In genomic region chr14:54445476-54445875, GRCm38 (mm10) we compare ENCODE assay signal across 13 mouse cellular contexts. TPM values are rescaled to one million over a fixed set of nuclear protein-coding genes. Genes with fewer than 3 reads are reported as not detected.
A peak's percentile ranks its signal among the peaks of the same experiment; 100 is the strongest.
DNase-seq lines count a peak whose midpoint lies in the region; ATAC-seq lines count a peak whose summit lies in the region.
"Had no signal": no experiment of that assay in that cellular context is flagged by ENCODE, and none has a peak within 500 bp of the region (broad histone marks: within the 10 kb centered on the region; RNA-seq: fewer than 3 reads in every experiment).

No protein-coding gene starts in this region.

- H3K4me3 ChIP-seq in heart, embryonic 15.5 days = no peak overlapping the region
- no peak overlapping the region for H3K4me3 ChIP-seq in heart, embryonic 10.5 days
- H3K4me3 ChIP-seq in forebrain, embryonic 12.5 days (replicated peaks) = no peak overlapping the region
- H3K4me3 ChIP-seq: neural tube, embryonic 12.5 days had no signal

- no peaks in the 10 kb centered on the region for H3K9me3 ChIP-seq in heart, embryonic 15.5 days (replicated peaks)
- no peaks in the 10 kb centered on the region for H3K9me3 ChIP-seq in heart, embryonic 10.5 days
- H3K9me3 ChIP-seq in forebrain, embryonic 12.5 days = no peaks in the 10 kb centered on the region
- H3K9me3 ChIP-seq: neural tube, embryonic 12.5 days had no signal

- peaks cover 4% of the 10 kb centered on the region for H3K36me3 ChIP-seq in heart, embryonic 15.5 days
- peaks cover 13% of the 10 kb centered on the region for H3K36me3 ChIP-seq in heart, embryonic 10.5 days
- H3K36me3 ChIP-seq in forebrain, embryonic 12.5 days (replicated peaks) = peaks cover 11% of the 10 kb centered on the region

- ATAC-seq in heart, embryonic 15.5 days (replicated peaks; ENCODE audit: insufficient number of reproducible peaks, insufficient read depth, low FRiP score, low read depth) = 0 out of 2 replicates have a peak, but pooled peaks have one; percentile 8
- ATAC-seq in forebrain, embryonic 12.5 days (ENCODE audit: low FRiP score) = no peak

- DNase-seq in heart, embryonic 10.5 days (ENCODE audit: low spot score) = no peak
- DNase-seq in 3T3-L1 (ENCODE audit: low read depth, low spot score) = peak; percentile 84
- DNase-seq in Muller cell, postnatal 12 days (ENCODE audit: inconsistent ontology term) = peak; percentile 60
- DNase-seq in heart, postnatal 4 days = peak; percentile 83
- DNase-seq in layer of hippocampus, adult 8-10 months (ENCODE audit: low spot score in 2 of 2) = no peak
- no peak for DNase-seq in yolk sac, embryonic 10.5 days (ENCODE audit: low spot score)
- DNase-seq: kidney, adult 18-20 months; midbrain, embryonic 14.5 days had no signal

- no peaks in the 10 kb centered on the region for H3K27me3 ChIP-seq in heart, embryonic 15.5 days
- no peaks in the 10 kb centered on the region for H3K27me3 ChIP-seq in heart, embryonic 10.5 days (ENCODE audit: insufficient read depth, poor library complexity, severe bottlenecking)
- H3K27me3 ChIP-seq in forebrain, embryonic 12.5 days = no peaks in the 10 kb centered on the region
- H3K27me3 ChIP-seq: CH12.LX; neural tube, embryonic 12.5 days had no signal

- peak overlapping the region; percentile 66 for H3K27ac ChIP-seq in heart, embryonic 15.5 days
- H3K27ac ChIP-seq in heart, embryonic 10.5 days = no peak overlapping the region
- no peak overlapping the region for H3K27ac ChIP-seq in forebrain, embryonic 12.5 days
- H3K27ac ChIP-seq: hindbrain, embryonic 14.5 days; neural tube, embryonic 12.5 days had no signal

- no peak overlapping the region for H3K4me2 ChIP-seq in heart, embryonic 15.5 days
- H3K4me2 ChIP-seq in forebrain, embryonic 12.5 days = no peak overlapping the region
- H3K4me2 ChIP-seq: hindbrain, embryonic 14.5 days; neural tube, embryonic 12.5 days had no signal

- WGBS in heart, embryonic 15.5 days = 24% methylated on average over 3 of the region's 3 CpGs
- 26% methylated on average over 3 of the region's 3 CpGs for WGBS in heart, embryonic 10.5 days
- WGBS in forebrain, embryonic 12.5 days = 69% methylated on average over 3 of the region's 3 CpGs

- peaks cover 27% of the 10 kb centered on the region for H3K4me1 ChIP-seq in heart, embryonic 15.5 days (replicated peaks)
- H3K4me1 ChIP-seq in heart, embryonic 10.5 days = peaks cover 28% of the 10 kb centered on the region
- peaks cover 8% of the 10 kb centered on the region; the same call in 1 of the 2 replicates for H3K4me1 ChIP-seq in forebrain, embryonic 12.5 days
- H3K4me1 ChIP-seq: neural tube, embryonic 12.5 days had no signal

- no peak overlapping the region for H3K9ac ChIP-seq in heart, embryonic 15.5 days
- no peak overlapping the region for H3K9ac ChIP-seq in forebrain, embryonic 12.5 days
- H3K9ac ChIP-seq: hindbrain, embryonic 14.5 days; neural tube, embryonic 12.5 days had no signal

RNA-seq across cellular contexts. Expression of gene Mmp14, which starts 14.1 kb away (rescaled TPM):
- polyA plus RNA-seq in heart, embryonic 15.5 days (2015; fragmentation: Nextera tagmentation; extraction: Ambion mirVana) = 91.2 and 125 TPM in 2 replicates
- polyA plus RNA-seq in heart, embryonic 10.5 days (2016; fragmentation: Nextera tagmentation; extraction: Ambion mirVana) = 80.3 and 108 TPM in 2 replicates
- 100 to 1,000 TPM; 129 to 131 TPM for total RNA-seq in heart, postnatal 4 days (2021)
- polyA plus RNA-seq in forebrain, embryonic 12.5 days (2016; fragmentation: Nextera tagmentation; extraction: Ambion mirVana) = 76.0 and 79.2 TPM in 2 replicates
- total RNA-seq in layer of hippocampus, adult 8-10 months (2022) = 10 to 100 TPM; 10.3 to 16.0 (median 13.4) TPM

RNA-seq across cellular contexts. Expression of gene Lrp10, which starts 18.5 kb away (rescaled TPM):
- polyA plus RNA-seq in heart, embryonic 15.5 days (2015; fragmentation: Nextera tagmentation; extraction: Ambion mirVana) = 41.9 and 51.6 TPM in 2 replicates
- polyA plus RNA-seq in heart, embryonic 10.5 days (2016; fragmentation: Nextera tagmentation; extraction: Ambion mirVana) = 44.8 and 51.0 TPM in 2 replicates
- 10 to 100 TPM; 81.3 to 81.5 TPM for total RNA-seq in heart, postnatal 4 days (2021)
- 26.2 and 29.8 TPM in 2 replicates for polyA plus RNA-seq in forebrain, embryonic 12.5 days (2016; fragmentation: Nextera tagmentation; extraction: Ambion mirVana)
- 10 to 100 TPM; 32.0 to 44.8 (median 36.7) TPM for total RNA-seq in layer of hippocampus, adult 8-10 months (2022)

RNA-seq across cellular contexts. Expression of gene Mrpl52, which starts 18.8 kb away (rescaled TPM):
- 196 and 285 TPM in 2 replicates for polyA plus RNA-seq in heart, embryonic 15.5 days (2015; fragmentation: Nextera tagmentation; extraction: Ambion mirVana)
- polyA plus RNA-seq in heart, embryonic 10.5 days (2016; fragmentation: Nextera tagmentation; extraction: Ambion mirVana) = 222 and 228 TPM in 2 replicates
- 100 to 1,000 TPM; 185 to 194 TPM for total RNA-seq in heart, postnatal 4 days (2021)
- polyA plus RNA-seq in forebrain, embryonic 12.5 days (2016; fragmentation: Nextera tagmentation; extraction: Ambion mirVana) = 274 and 307 TPM in 2 replicates
- total RNA-seq in layer of hippocampus, adult 8-10 months (2022) = 100 to 1,000 TPM in 2 of 4 experiments, 10 to 100 TPM in 2; 88.3 to 116 (median 96.6) TPM

RNA-seq across cellular contexts. Expression of gene Slc7a7, which starts 27.9 kb away (rescaled TPM):
- polyA plus RNA-seq in heart, embryonic 15.5 days (2015; fragmentation: Nextera tagmentation; extraction: Ambion mirVana) = 7.7 and 11.0 TPM in 2 replicates
- 6.2 and 8.4 TPM in 2 replicates for polyA plus RNA-seq in heart, embryonic 10.5 days (2016; fragmentation: Nextera tagmentation; extraction: Ambion mirVana)
- 1 to 10 TPM; 5.2 to 7.8 TPM for total RNA-seq in heart, postnatal 4 days (2021)
- polyA plus RNA-seq in forebrain, embryonic 12.5 days (2016; fragmentation: Nextera tagmentation; extraction: Ambion mirVana) = 4.2 and 5.4 TPM in 2 replicates
- 1 to 10 TPM; 2.0 to 6.5 (median 3.3) TPM for total RNA-seq in layer of hippocampus, adult 8-10 months (2022)

RNA-seq across cellular contexts. Expression of gene Rem2, which starts 30.4 kb away (rescaled TPM):
- 1.1 and 1.9 TPM in 2 replicates for polyA plus RNA-seq in heart, embryonic 15.5 days (2015; fragmentation: Nextera tagmentation; extraction: Ambion mirVana)
- 2.4 and 3.8 TPM in 2 replicates for polyA plus RNA-seq in heart, embryonic 10.5 days (2016; fragmentation: Nextera tagmentation; extraction: Ambion mirVana)
- total RNA-seq in heart, postnatal 4 days (2021) = under 1 TPM; 0.14 to 0.23 TPM
- 26.1 and 29.9 TPM in 2 replicates for polyA plus RNA-seq in forebrain, embryonic 12.5 days (2016; fragmentation: Nextera tagmentation; extraction: Ambion mirVana)
- 10 to 100 TPM; 15.7 to 25.1 (median 18.7) TPM for total RNA-seq in layer of hippocampus, adult 8-10 months (2022)

Comparison
In these comparisons a context has a peak if more than half of its experiments do, and no peak if none do; other contexts are left out.
1. DNase-seq: peak in 3T3-L1 (single experiment), Muller cell, postnatal 12 days (single experiment) and heart, postnatal 4 days (single experiment); none in heart, embryonic 10.5 days (single experiment), layer of hippocampus, adult 8-10 months (0 of 2) and yolk sac, embryonic 10.5 days (single experiment).